Mouse (Mus musculus): ENCODE data around the gene Slc22a12. TPM values are rescaled to one million over a fixed set of nuclear protein-coding genes. Genes with fewer than 3 reads are reported as not detected.

Gene Slc22a12
- polyA plus RNA-seq, 1 experiment: not detected

DNA sequence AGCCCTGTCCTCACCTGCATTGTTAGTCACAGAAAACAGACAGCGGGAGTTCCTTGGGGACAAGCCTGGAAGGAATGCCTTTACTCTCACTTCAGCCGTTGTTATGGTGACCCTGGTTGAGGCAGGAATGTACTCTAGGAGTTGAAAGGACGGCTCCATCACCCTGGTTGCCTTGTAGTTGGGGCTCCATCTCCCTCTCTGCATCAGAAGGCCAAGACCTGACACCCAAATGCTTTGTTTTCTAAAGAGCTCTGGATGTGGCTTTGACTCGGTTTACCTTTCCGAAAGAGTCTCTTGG lies 8.8 kb downstream of the Slc22a12 start:
- no peaks in the 10 kb centered on the region for H3K36me3 ChIP-seq (ENCODE audit: control insufficient read depth, insufficient read depth)
- H3K4me3 ChIP-seq (ENCODE audit: insufficient read depth, poor library complexity, severe bottlenecking): no peak overlapping the region
- H3K27me3 ChIP-seq (ENCODE audit: control insufficient read depth, insufficient read depth, insufficient read length): peaks cover 89% of the 10 kb centered on the region
- H3K79me3 ChIP-seq (ENCODE audit: low read depth): no peaks in the 10 kb centered on the region
- H3ac ChIP-seq (ENCODE audit: control insufficient read depth, insufficient read length, low read depth): no peak overlapping the region
- TF ChIP-seq MYOG (IDR thresholded peaks at IDR 0.05; ENCODE audit: control insufficient read depth, extremely low read depth, insufficient read length): no peak
- TF ChIP-seq CTCF (IDR thresholded peaks at IDR 0.05; ENCODE audit: control insufficient read depth, insufficient read depth, insufficient read length): no peak
- no peak for TF ChIP-seq MYOD1 (IDR thresholded peaks at IDR 0.05; ENCODE audit: control insufficient read depth, insufficient read length, low read depth)
- no peak for TF ChIP-seq FOSL1 (IDR thresholded peaks at IDR 0.05; ENCODE audit: insufficient read depth, low read length, poor library complexity, severe bottlenecking)
- no peak for TF ChIP-seq MAX (IDR thresholded peaks at IDR 0.05)
- TF ChIP-seq USF1 (IDR thresholded peaks at IDR 0.05; ENCODE audit: low read depth): no peak
- TF ChIP-seq CEBPB (IDR thresholded peaks at IDR 0.05; ENCODE audit: low read depth): no peak
- no peaks in the 10 kb centered on the region for H3K79me2 ChIP-seq (ENCODE audit: control insufficient read depth, insufficient read depth)

DNA sequence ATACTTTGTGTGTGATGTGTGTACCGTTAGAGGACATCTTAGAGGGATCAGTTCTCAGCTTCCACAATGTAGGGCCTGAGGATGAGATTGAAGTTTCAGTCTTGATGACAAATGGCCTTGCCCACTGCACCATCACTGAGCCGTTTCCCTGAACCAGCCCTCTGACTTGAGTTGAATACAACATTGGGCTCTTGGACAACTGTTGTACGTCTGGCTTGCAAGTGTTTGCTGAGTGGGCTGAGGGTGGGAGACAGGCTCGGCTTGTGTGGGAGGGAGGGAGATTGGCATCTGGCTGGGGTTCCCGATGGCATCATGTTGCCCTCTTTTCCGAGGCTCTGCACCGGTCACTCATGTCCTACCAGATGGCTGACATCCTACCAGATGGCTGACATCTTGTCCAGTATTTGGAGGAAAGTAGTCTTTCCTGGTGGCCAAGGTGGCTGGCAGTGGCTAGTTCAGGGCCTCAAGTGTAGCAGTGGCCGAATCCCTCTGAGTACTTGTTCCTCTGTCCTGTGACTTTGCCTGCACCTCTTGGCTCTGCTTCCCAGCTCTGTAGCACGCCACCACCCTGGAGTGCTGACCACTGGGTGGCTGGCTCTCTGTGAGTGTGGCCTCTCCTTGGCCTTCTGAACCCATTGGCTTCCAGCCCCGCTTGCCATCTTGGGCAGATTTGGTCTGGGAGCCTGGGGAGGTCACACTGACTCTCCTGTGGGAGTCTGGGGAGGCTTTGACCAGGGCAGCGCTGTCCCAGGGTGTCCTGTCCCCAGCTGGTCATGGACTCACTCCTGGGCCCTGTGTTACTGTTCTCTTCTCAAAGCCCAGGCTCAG lies 9.3 kb downstream of the Slc22a12 start:
- Histone ChIP-seq H3K36me3 (ENCODE audit: control insufficient read depth, insufficient read depth) (no peaks in the 10 kb centered on the region), H3K27me3 (ENCODE audit: control insufficient read depth, insufficient read depth, insufficient read length) (peaks cover 89% of the 10 kb centered on the region), H3K79me2 (ENCODE audit: control insufficient read depth, insufficient read depth) (no peaks in the 10 kb centered on the region), H3K79me3 (ENCODE audit: low read depth) (no peaks in the 10 kb centered on the region), H3ac (ENCODE audit: control insufficient read depth, insufficient read length, low read depth) (no peak overlapping the region), H3K4me3 (ENCODE audit: insufficient read depth, poor library complexity, severe bottlenecking) (no peak overlapping the region)
- no peak for TF ChIP-seq USF1 (IDR thresholded peaks at IDR 0.05; ENCODE audit: low read depth)
- no peak for TF ChIP-seq MYOG (IDR thresholded peaks at IDR 0.05; ENCODE audit: control insufficient read depth, extremely low read depth, insufficient read length)
- TF ChIP-seq CEBPB (IDR thresholded peaks at IDR 0.05; ENCODE audit: low read depth): no peak
- no peak for TF ChIP-seq CTCF (IDR thresholded peaks at IDR 0.05; ENCODE audit: control insufficient read depth, insufficient read depth, insufficient read length)
- TF ChIP-seq FOSL1 (IDR thresholded peaks at IDR 0.05; ENCODE audit: insufficient read depth, low read length, poor library complexity, severe bottlenecking): no peak
- TF ChIP-seq MAX (IDR thresholded peaks at IDR 0.05): no peak
- TF ChIP-seq MYOD1 (IDR thresholded peaks at IDR 0.05; ENCODE audit: control insufficient read depth, insufficient read length, low read depth): no peak

DNA sequence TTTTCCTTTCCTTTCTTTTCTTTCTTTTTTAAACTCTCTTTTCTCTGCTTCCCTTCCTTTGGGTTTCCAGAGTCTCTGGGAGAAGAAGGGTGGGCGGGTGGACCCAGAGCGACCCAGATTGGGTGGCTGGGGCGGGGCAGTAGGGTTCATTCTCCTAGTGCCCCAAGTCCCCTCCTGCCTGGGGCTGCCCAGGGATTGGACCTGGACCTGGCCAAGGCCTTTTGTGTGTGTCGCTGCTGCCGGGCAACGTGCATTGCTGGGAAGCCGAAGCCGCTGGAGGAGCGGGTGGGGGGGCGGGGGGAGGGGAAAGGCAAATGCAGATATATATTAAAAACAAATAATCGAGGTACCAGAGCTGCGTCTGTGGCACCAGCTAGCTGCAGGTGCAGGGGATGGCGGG lies 10.2 kb downstream of the Slc22a12 start:
- H3K27me3 ChIP-seq (ENCODE audit: control insufficient read depth, insufficient read depth, insufficient read length): peaks cover 90% of the 10 kb centered on the region
- TF ChIP-seq MYOG (IDR thresholded peaks at IDR 0.05; ENCODE audit: control insufficient read depth, extremely low read depth, insufficient read length) (no peak), MAX (IDR thresholded peaks at IDR 0.05) (no peak), USF1 (IDR thresholded peaks at IDR 0.05; ENCODE audit: low read depth) (no peak), MYOD1 (IDR thresholded peaks at IDR 0.05; ENCODE audit: control insufficient read depth, insufficient read length, low read depth) (no peak), FOSL1 (IDR thresholded peaks at IDR 0.05; ENCODE audit: insufficient read depth, low read length, poor library complexity, severe bottlenecking) (no peak), CEBPB (IDR thresholded peaks at IDR 0.05; ENCODE audit: low read depth) (no peak), CTCF (IDR thresholded peaks at IDR 0.05; ENCODE audit: control insufficient read depth, insufficient read depth, insufficient read length) (no peak)
- no peaks in the 10 kb centered on the region for H3K79me3 ChIP-seq (ENCODE audit: low read depth)
- no peaks in the 10 kb centered on the region for H3K79me2 ChIP-seq (ENCODE audit: control insufficient read depth, insufficient read depth)
- H3ac ChIP-seq (ENCODE audit: control insufficient read depth, insufficient read length, low read depth): no peak overlapping the region
- H3K36me3 ChIP-seq (ENCODE audit: control insufficient read depth, insufficient read depth): no peaks in the 10 kb centered on the region
- no peak overlapping the region for H3K4me3 ChIP-seq (ENCODE audit: insufficient read depth, poor library complexity, severe bottlenecking)

DNA sequence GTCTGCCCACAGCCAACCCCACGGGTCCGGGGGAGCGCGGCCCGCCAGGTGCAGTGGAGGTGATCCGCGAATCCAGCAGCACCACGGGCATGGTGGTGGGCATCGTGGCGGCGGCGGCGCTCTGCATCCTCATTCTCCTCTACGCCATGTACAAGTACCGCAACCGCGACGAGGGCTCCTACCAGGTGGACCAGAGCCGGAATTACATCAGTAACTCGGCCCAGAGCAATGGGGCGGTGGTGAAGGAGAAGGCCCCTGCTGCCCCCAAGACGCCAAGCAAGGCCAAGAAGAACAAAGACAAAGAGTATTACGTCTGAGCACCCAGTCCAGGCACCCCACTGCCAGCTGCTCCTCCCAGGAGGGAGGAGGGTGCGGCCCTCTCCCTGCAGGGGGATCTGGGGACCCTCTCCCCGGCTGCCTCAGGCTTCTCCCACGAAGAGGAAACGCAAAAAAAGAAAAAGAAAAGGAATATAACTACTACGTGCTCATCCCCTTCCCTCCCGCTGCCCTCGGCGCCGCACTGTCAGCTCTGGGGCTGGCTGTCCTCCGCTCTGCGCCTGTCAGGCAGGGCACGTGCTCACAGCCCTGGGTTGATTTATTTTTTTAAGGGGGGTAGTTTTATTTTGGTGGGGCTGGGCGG lies 10.9 kb downstream of the Slc22a12 start:
- Histone ChIP-seq H3K79me2 (ENCODE audit: control insufficient read depth, insufficient read depth) (no peaks in the 10 kb centered on the region), H3K79me3 (ENCODE audit: low read depth) (no peaks in the 10 kb centered on the region), H3ac (ENCODE audit: control insufficient read depth, insufficient read length, low read depth) (no peak overlapping the region), H3K27me3 (ENCODE audit: control insufficient read depth, insufficient read depth, insufficient read length) (peaks cover 90% of the 10 kb centered on the region), H3K4me3 (ENCODE audit: insufficient read depth, poor library complexity, severe bottlenecking) (no peak overlapping the region), H3K36me3 (ENCODE audit: control insufficient read depth, insufficient read depth) (no peaks in the 10 kb centered on the region)
- TF ChIP-seq CEBPB (IDR thresholded peaks at IDR 0.05; ENCODE audit: low read depth): no peak

DNA sequence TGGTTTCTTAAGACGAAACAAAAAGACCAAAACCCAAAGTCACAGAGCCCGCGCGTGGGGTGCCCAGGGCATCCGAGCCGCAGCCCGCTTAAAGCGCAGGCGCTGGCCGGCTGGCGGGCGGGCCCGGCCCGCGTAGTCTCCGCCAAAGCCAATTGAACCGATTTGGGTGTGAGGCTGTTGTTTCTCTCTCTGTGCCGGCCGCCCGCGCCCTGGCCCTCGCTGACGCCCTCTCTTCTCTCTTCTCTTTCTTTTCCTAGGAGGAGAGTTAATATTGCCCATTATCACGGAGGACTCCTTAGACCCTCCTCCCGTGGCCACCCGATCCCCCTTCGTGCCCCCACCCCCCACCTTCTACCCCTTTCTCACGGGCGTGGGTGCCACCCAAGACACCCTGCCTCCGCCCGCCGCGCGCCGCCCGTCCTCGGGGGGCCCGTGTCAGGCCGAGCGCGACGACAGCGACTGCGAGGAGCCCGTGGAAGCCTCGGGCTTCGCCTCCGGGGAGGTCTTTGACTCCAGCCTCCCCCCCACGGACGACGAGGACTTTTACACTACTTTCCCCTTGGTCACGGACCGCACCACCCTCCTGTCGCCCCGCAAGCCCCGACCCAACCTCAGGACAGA lies 11.7 kb downstream of the Slc22a12 start:
- Histone ChIP-seq H3K36me3 (ENCODE audit: control insufficient read depth, insufficient read depth) (no peaks in the 10 kb centered on the region), H3K79me2 (ENCODE audit: control insufficient read depth, insufficient read depth) (no peaks in the 10 kb centered on the region), H3ac (ENCODE audit: control insufficient read depth, insufficient read length, low read depth) (no peak overlapping the region), H3K79me3 (ENCODE audit: low read depth) (no peaks in the 10 kb centered on the region), H3K4me3 (ENCODE audit: insufficient read depth, poor library complexity, severe bottlenecking) (no peak overlapping the region), H3K27me3 (ENCODE audit: control insufficient read depth, insufficient read depth, insufficient read length) (peaks cover 90% of the 10 kb centered on the region)
- TF ChIP-seq MYOG (IDR thresholded peaks at IDR 0.05; ENCODE audit: control insufficient read depth, extremely low read depth, insufficient read length) (no peak), MAX (IDR thresholded peaks at IDR 0.05) (no peak), CTCF (IDR thresholded peaks at IDR 0.05; ENCODE audit: control insufficient read depth, insufficient read depth, insufficient read length) (no peak), MYOD1 (IDR thresholded peaks at IDR 0.05; ENCODE audit: control insufficient read depth, insufficient read length, low read depth) (no peak), USF1 (IDR thresholded peaks at IDR 0.05; ENCODE audit: low read depth) (no peak), FOSL1 (IDR thresholded peaks at IDR 0.05; ENCODE audit: insufficient read depth, low read length, poor library complexity, severe bottlenecking) (no peak), CEBPB (IDR thresholded peaks at IDR 0.05; ENCODE audit: low read depth) (no peak)

Data from C2C12 (cell line).